Mouse (Mus musculus): ENCODE results near the gene Fam25c. TPM values are rescaled to one million over a fixed set of nuclear protein-coding genes. Genes with fewer than 3 reads are reported as not detected.

Gene Fam25c
- polyA plus RNA-seq, 1 experiment from 2014 or later = 5.9 TPM

- 88% methylated on average over 20 of the region's 21 CpGs for WGBS (ENCODE audit: insufficient replicate concordance)
- no peak for TF ChIP-seq CTCF (IDR thresholded peaks at IDR 0.05; ENCODE audit: low read depth)
- no peak for TF ChIP-seq EP300 (IDR thresholded peaks at IDR 0.05; ENCODE audit: low read depth)
- Histone ChIP-seq H3K4me1 (ENCODE audit: insufficient read depth) (peaks cover 3% of the 10 kb centered on the region; the same call in 1 of the 2 replicates), H3K27me3 (ENCODE audit: insufficient read depth, low read length) (no peaks in the 10 kb centered on the region), H3K9me3 (ENCODE audit: low read length) (no peaks in the 10 kb centered on the region), H3K27ac (ENCODE audit: low read depth) (no peak overlapping the region), H3K4me3 (ENCODE audit: low read depth, low read length) (no peak overlapping the region), H3K9ac (replicated peaks) (no peak overlapping the region), H3K4me2 (ENCODE audit: low read depth, low read length) (no peak overlapping the region), H3K36me3 (replicated peaks; ENCODE audit: insufficient read depth, low read length) (no peaks in the 10 kb centered on the region)
- DNase-seq (no peak), ATAC-seq (no peak)
These were observed 43.7 kb upstream of the Fam25c start for GRCm38 (mm10) chr14:34398901-34399300.

GRCm38 (mm10) chr14:34397871-34398270 lies 42.6 kb upstream of the Fam25c start:
- no peaks in the 10 kb centered on the region for H3K27me3 ChIP-seq (ENCODE audit: insufficient read depth, low read length)
- TF ChIP-seq CTCF (IDR thresholded peaks at IDR 0.05; ENCODE audit: low read depth) (no peak), EP300 (IDR thresholded peaks at IDR 0.05; ENCODE audit: low read depth) (no peak)
- H3K4me2 ChIP-seq (ENCODE audit: low read depth, low read length) = no peak overlapping the region
- H3K9me3 ChIP-seq (ENCODE audit: low read length) = no peaks in the 10 kb centered on the region
- DNase-seq = no peak
- H3K4me1 ChIP-seq (ENCODE audit: insufficient read depth) = peaks cover 2% of the 10 kb centered on the region; the same call in 1 of the 2 replicates
- H3K4me3 ChIP-seq (ENCODE audit: low read depth, low read length) = no peak overlapping the region
- no peaks in the 10 kb centered on the region for H3K36me3 ChIP-seq (replicated peaks; ENCODE audit: insufficient read depth, low read length)
- ATAC-seq = no peak
- H3K9ac ChIP-seq (replicated peaks) = no peak overlapping the region
- H3K27ac ChIP-seq (ENCODE audit: low read depth) = no peak overlapping the region
- WGBS (ENCODE audit: insufficient replicate concordance) = 79% methylated on average over 5 of the region's 5 CpGs

GRCm38 (mm10) chr14:34393295-34393694 lies 38.1 kb upstream of the Fam25c start:
- Histone ChIP-seq H3K4me2 (ENCODE audit: low read depth, low read length) (no peak overlapping the region), H3K4me1 (ENCODE audit: insufficient read depth) (no peaks in the 10 kb centered on the region), H3K27ac (ENCODE audit: low read depth) (no peak overlapping the region), H3K9ac (replicated peaks) (no peak overlapping the region), H3K27me3 (ENCODE audit: insufficient read depth, low read length) (no peaks in the 10 kb centered on the region), H3K36me3 (replicated peaks; ENCODE audit: insufficient read depth, low read length) (no peaks in the 10 kb centered on the region), H3K4me3 (ENCODE audit: low read depth, low read length) (no peak overlapping the region), H3K9me3 (ENCODE audit: low read length) (peaks cover 3% of the 10 kb centered on the region; the same call in 1 of the 2 replicates)
- ATAC-seq = no peak
- 78% methylated on average over 4 of the region's 4 CpGs for WGBS (ENCODE audit: insufficient replicate concordance)
- no peak for DNase-seq
- TF ChIP-seq EP300 (IDR thresholded peaks at IDR 0.05; ENCODE audit: low read depth) (no peak), CTCF (IDR thresholded peaks at IDR 0.05; ENCODE audit: low read depth) (no peak)

GRCm38 (mm10) chr14:34382921-34383704 lies 27.9 kb upstream of the Fam25c start:
- Histone ChIP-seq H3K9me3 (ENCODE audit: low read length) (no peaks in the 10 kb centered on the region), H3K36me3 (replicated peaks; ENCODE audit: insufficient read depth, low read length) (no peaks in the 10 kb centered on the region), H3K4me2 (ENCODE audit: low read depth, low read length) (no peak overlapping the region), H3K27me3 (ENCODE audit: insufficient read depth, low read length) (no peaks in the 10 kb centered on the region), H3K9ac (replicated peaks) (no peak overlapping the region), H3K27ac (ENCODE audit: low read depth) (no peak overlapping the region), H3K4me1 (ENCODE audit: insufficient read depth) (no peaks in the 10 kb centered on the region), H3K4me3 (ENCODE audit: low read depth, low read length) (no peak overlapping the region)
- TF ChIP-seq CTCF (IDR thresholded peaks at IDR 0.05; ENCODE audit: low read depth) (no peak), EP300 (IDR thresholded peaks at IDR 0.05; ENCODE audit: low read depth) (no peak)
- WGBS (ENCODE audit: insufficient replicate concordance) = 81% methylated on average over 8 of the region's 9 CpGs
- no peak for DNase-seq
- no peak for ATAC-seq

- H3K27ac ChIP-seq (ENCODE audit: low read depth) = no peak overlapping the region
These were observed 23.5 kb upstream of the Fam25c start for GRCm38 (mm10) chr14:34378560-34379331.

GRCm38 (mm10) chr14:34377121-34377520 lies 21.9 kb upstream of the Fam25c start:
- Histone ChIP-seq H3K36me3 (replicated peaks; ENCODE audit: insufficient read depth, low read length) (no peaks in the 10 kb centered on the region), H3K9ac (replicated peaks) (no peak overlapping the region), H3K4me1 (ENCODE audit: insufficient read depth) (no peaks in the 10 kb centered on the region), H3K9me3 (ENCODE audit: low read length) (no peaks in the 10 kb centered on the region), H3K4me3 (ENCODE audit: low read depth, low read length) (no peak overlapping the region), H3K27ac (ENCODE audit: low read depth) (no peak overlapping the region), H3K4me2 (ENCODE audit: low read depth, low read length) (peak overlapping the region; percentile 33; the same call in 1 of the 2 replicates), H3K27me3 (ENCODE audit: insufficient read depth, low read length) (no peaks in the 10 kb centered on the region)
- 55% methylated on average over 4 of the region's 4 CpGs for WGBS (ENCODE audit: insufficient replicate concordance)
- ATAC-seq = no peak
- no peak for DNase-seq
- TF ChIP-seq CTCF (IDR thresholded peaks at IDR 0.05; ENCODE audit: low read depth) (no peak), EP300 (IDR thresholded peaks at IDR 0.05; ENCODE audit: low read depth) (no peak)

More at GRCm38 (mm10) chr14:34378560-34379331, 23.5 kb upstream of the Fam25c start:
- TF ChIP-seq EP300 (IDR thresholded peaks at IDR 0.05; ENCODE audit: low read depth) (no peak), CTCF (IDR thresholded peaks at IDR 0.05; ENCODE audit: low read depth) (no peak)
- DNase-seq (no peak), ATAC-seq (no peak)
- Histone ChIP-seq H3K36me3 (replicated peaks; ENCODE audit: insufficient read depth, low read length) (no peaks in the 10 kb centered on the region), H3K27me3 (ENCODE audit: insufficient read depth, low read length) (no peaks in the 10 kb centered on the region), H3K9ac (replicated peaks) (no peak overlapping the region), H3K4me1 (ENCODE audit: insufficient read depth) (no peaks in the 10 kb centered on the region), H3K4me2 (ENCODE audit: low read depth, low read length) (no peak overlapping the region), H3K4me3 (ENCODE audit: low read depth, low read length) (no peak overlapping the region), H3K9me3 (ENCODE audit: low read length) (no peaks in the 10 kb centered on the region)
- 69% methylated on average over 11 of the region's 11 CpGs for whole genome bisulfite sequencing (ENCODE audit: insufficient replicate concordance)

Measured in liver, postnatal 0 days (tissue).